Mouse (Mus musculus) heart, embryonic 12.5 days (tissue): ENCODE measurements around the gene Gm20388. TPM values are rescaled to one million over a fixed set of nuclear protein-coding genes. Genes with fewer than 3 reads are reported as not detected.

Experiments
- ATAC-seq: fragments of 200-750 bp; cut with Nextera tagmentation; 2 replicates; pipeline ENCODE4 v1.8.0; 2017; ENCODE audit warnings: moderate TSS enrichment, moderate library complexity; ENCODE audit not compliant: insufficient number of reproducible peaks, low FRiP score
- H3K27ac ChIP-seq: fragments of 300-500 bp; sonication (generic); 2 replicates; pipeline ENCODE4 v1.5.1; 2016; ENCODE audit warnings: mild to moderate bottlenecking, moderate library complexity; ENCODE audit not compliant: poor library complexity, severe bottlenecking
- H3K27me3 ChIP-seq: fragments of 300-500 bp; sonication (generic); replicated peaks from 2 replicates; pipeline ENCODE4 v1.6.1; 2016; ENCODE audit warnings: mild to moderate bottlenecking, moderate library complexity
- H3K36me3 ChIP-seq: fragments of 300-500 bp; sonication (generic); 2 replicates; pipeline ENCODE4 v1.6.1; 2016; ENCODE audit warnings: mild to moderate bottlenecking, moderate library complexity
- H3K4me1 ChIP-seq: fragments of 300-500 bp; sonication (generic); replicated peaks from 2 replicates; pipeline ENCODE4 v1.6.1; 2016; ENCODE audit warnings: mild to moderate bottlenecking
- H3K4me2 ChIP-seq: fragments of 300-500 bp; sonication (generic); 2 replicates; pipeline ENCODE4 v1.6.1; 2016; ENCODE audit warnings: mild to moderate bottlenecking, moderate library complexity
- H3K4me3 ChIP-seq: fragments of 300-500 bp; sonication (generic); 2 replicates; pipeline ENCODE4 v1.5.1; 2016; ENCODE audit warnings: mild to moderate bottlenecking
- H3K9ac ChIP-seq: fragments of 300-500 bp; sonication (generic); 2 replicates; pipeline ENCODE4 v1.6.1; 2016; ENCODE audit warnings: mild to moderate bottlenecking, moderate library complexity
- H3K9me3 ChIP-seq: fragments of 300-500 bp; sonication (generic); replicated peaks from 2 replicates; pipeline ENCODE4 v1.6.1; 2016; ENCODE audit warnings: mild to moderate bottlenecking, moderate library complexity
- WGBS: fragments of 180-500 bp; shearing (Covaris S2); methylation state at CpG from one replicate; pipeline ENCODE4 v1.1.7; 2016; 5-methylcytosine and 5-hydroxymethylcytosine counted together
- polyA plus RNA-seq: library from polyadenylated mRNA; unstranded; fragments of >200 nt; fragmentation: Nextera tagmentation; extraction: Ambion mirVana; gene quantifications from 2 replicates; pipeline ENCODE4 v1.2.1, GENCODE M21; 2016

Gm20388 gene
- polyA plus RNA-seq, 1 experiment from 2014 or later = not detected

- H3K4me1 ChIP-seq = peaks cover 41% of the 10 kb centered on the region
- no peak overlapping the region for H3K4me2 ChIP-seq
- no peak overlapping the region for H3K27ac ChIP-seq
- H3K36me3 ChIP-seq = no peaks in the 10 kb centered on the region
- no peak overlapping the region for H3K4me3 ChIP-seq
- ATAC-seq = no peak
- H3K27me3 ChIP-seq = peaks cover 9% of the 10 kb centered on the region
- H3K9ac ChIP-seq = no peak overlapping the region
- WGBS = 68% methylated on average over 13 of the region's 13 CpGs
- no peaks in the 10 kb centered on the region for H3K9me3 ChIP-seq
Measured at GRCm38 (mm10) chr8:123754538-123755431, 3844.1 kb downstream of the Gm20388 start.

- no peak overlapping the region for H3K27ac ChIP-seq
- WGBS = 75% methylated on average over 8 of the region's 8 CpGs
- no peak for ATAC-seq
- no peaks in the 10 kb centered on the region for H3K9me3 ChIP-seq
- no peak overlapping the region for H3K4me2 ChIP-seq
- peaks cover 9% of the 10 kb centered on the region for H3K27me3 ChIP-seq
- H3K4me1 ChIP-seq = peaks cover 47% of the 10 kb centered on the region
- no peaks in the 10 kb centered on the region for H3K36me3 ChIP-seq
- H3K9ac ChIP-seq = no peak overlapping the region
- H3K4me3 ChIP-seq = no peak overlapping the region
Measured at GRCm38 (mm10) chr8:123756901-123757300, 3846.3 kb downstream of the Gm20388 start.

GRCm38 (mm10) chr8:123758935-123759334 is 3848.3 kb downstream of the Gm20388 start:
- peaks cover 49% of the 10 kb centered on the region for H3K4me1 ChIP-seq
- WGBS = 82% methylated on average over 1 of the region's 1 CpGs
- H3K27me3 ChIP-seq = peaks cover 9% of the 10 kb centered on the region
- ATAC-seq = no peak
- no peak overlapping the region for H3K27ac ChIP-seq
- no peak overlapping the region for H3K4me3 ChIP-seq
- no peaks in the 10 kb centered on the region for H3K9me3 ChIP-seq
- H3K36me3 ChIP-seq = no peaks in the 10 kb centered on the region
- H3K4me2 ChIP-seq = no peak overlapping the region
- H3K9ac ChIP-seq = no peak overlapping the region

- no peak overlapping the region for H3K27ac ChIP-seq
- peak overlapping the region; percentile 7 for H3K4me3 ChIP-seq
- ATAC-seq = no peak
- H3K9ac ChIP-seq = peak overlapping the region; percentile 0; the same call in 1 of the 2 replicates
- peak overlapping the region; percentile 51 for H3K4me2 ChIP-seq
- peaks cover 3% of the 10 kb centered on the region for H3K27me3 ChIP-seq
- H3K4me1 ChIP-seq = peaks cover 47% of the 10 kb centered on the region
- no peaks in the 10 kb centered on the region for H3K36me3 ChIP-seq
- H3K9me3 ChIP-seq = no peaks in the 10 kb centered on the region
- 16% methylated on average over 10 of the region's 10 CpGs for WGBS
Measured at GRCm38 (mm10) chr8:123759933-123760332, 3849.3 kb downstream of the Gm20388 start.

GRCm38 (mm10) chr8:123760579-123760978 is 3849.9 kb downstream of the Gm20388 start:
- Histone ChIP-seq H3K27ac (peak overlapping the region; percentile 67; the same call in 1 of the 2 replicates), H3K27me3 (peaks cover 3% of the 10 kb centered on the region), H3K9ac (peak overlapping the region; percentile 0; the same call in 1 of the 2 replicates), H3K4me3 (no peak overlapping the region), H3K36me3 (no peaks in the 10 kb centered on the region), H3K4me1 (peaks cover 47% of the 10 kb centered on the region), H3K4me2 (peak overlapping the region; percentile 51), H3K9me3 (no peaks in the 10 kb centered on the region)
- ATAC-seq = no peak
- WGBS = 66% methylated on average over 5 of the region's 5 CpGs

- Histone ChIP-seq H3K4me1 (peaks cover 47% of the 10 kb centered on the region), H3K4me3 (no peak overlapping the region), H3K9me3 (no peaks in the 10 kb centered on the region), H3K36me3 (no peaks in the 10 kb centered on the region), H3K27ac (peak overlapping the region; percentile 67), H3K27me3 (peaks cover 3% of the 10 kb centered on the region), H3K4me2 (peak overlapping the region; percentile 21; the same call in 1 of the 2 replicates), H3K9ac (no peak overlapping the region)
- WGBS = 30% methylated on average over 12 of the region's 12 CpGs
- ATAC-seq = peak; percentile 45; the same call in 1 of the 2 replicates
Measured at GRCm38 (mm10) chr8:123761266-123761882, 3850.7 kb downstream of the Gm20388 start.

GRCm38 (mm10) chr8:123761883-123762270 is 3851.2 kb downstream of the Gm20388 start:
- H3K9me3 ChIP-seq = no peaks in the 10 kb centered on the region
- H3K36me3 ChIP-seq = no peaks in the 10 kb centered on the region
- WGBS = 35% methylated on average over 4 of the region's 4 CpGs
- peak overlapping the region; percentile 67 for H3K27ac ChIP-seq
- no peak overlapping the region for H3K9ac ChIP-seq
- H3K27me3 ChIP-seq = peaks cover 3% of the 10 kb centered on the region
- H3K4me1 ChIP-seq = peaks cover 47% of the 10 kb centered on the region
- no peak overlapping the region for H3K4me2 ChIP-seq
- no peak for ATAC-seq
- no peak overlapping the region for H3K4me3 ChIP-seq

- WGBS = 54% methylated on average over 7 of the region's 7 CpGs
- H3K27ac ChIP-seq = peak overlapping the region; percentile 58; the same call in 1 of the 2 replicates
- H3K27me3 ChIP-seq = 0 out of 2 replicates have a peak, but pooled peaks cover 3% of the 10 kb centered on the region
- no peak overlapping the region for H3K9ac ChIP-seq
- H3K36me3 ChIP-seq = no peaks in the 10 kb centered on the region
- no peak for ATAC-seq
- peaks cover 58% of the 10 kb centered on the region for H3K4me1 ChIP-seq
- H3K9me3 ChIP-seq = no peaks in the 10 kb centered on the region
- no peak overlapping the region for H3K4me2 ChIP-seq
- no peak overlapping the region for H3K4me3 ChIP-seq
Measured at GRCm38 (mm10) chr8:123763355-123763754, 3852.7 kb downstream of the Gm20388 start.

- H3K4me1 ChIP-seq = peaks cover 57% of the 10 kb centered on the region
- H3K27ac ChIP-seq = no peak overlapping the region
- no peak; the same call in 1 of the 2 replicates for ATAC-seq
- no peaks in the 10 kb centered on the region for H3K36me3 ChIP-seq
- 0 out of 2 replicates have a peak, but pooled peaks cover 3% of the 10 kb centered on the region for H3K27me3 ChIP-seq
- WGBS = 26% methylated on average over 4 of the region's 4 CpGs
- H3K9ac ChIP-seq = no peak overlapping the region
- H3K9me3 ChIP-seq = no peaks in the 10 kb centered on the region
- no peak overlapping the region for H3K4me2 ChIP-seq
- H3K4me3 ChIP-seq = no peak overlapping the region
Measured at GRCm38 (mm10) chr8:123764671-123765070, 3854.0 kb downstream of the Gm20388 start.

GRCm38 (mm10) chr8:123766516-123766915 is 3855.9 kb downstream of the Gm20388 start:
- Histone ChIP-seq H3K27me3 (0 out of 2 replicates have a peak, but pooled peaks cover 3% of the 10 kb centered on the region), H3K9ac (no peak overlapping the region), H3K4me2 (no peak overlapping the region), H3K27ac (no peak overlapping the region), H3K4me1 (peaks cover 38% of the 10 kb centered on the region), H3K9me3 (no peaks in the 10 kb centered on the region), H3K36me3 (no peaks in the 10 kb centered on the region), H3K4me3 (no peak overlapping the region)
- WGBS = 87% methylated on average over 4 of the region's 4 CpGs
- no peak for ATAC-seq

- Histone ChIP-seq H3K4me1 (peaks cover 27% of the 10 kb centered on the region), H3K27ac (no peak overlapping the region), H3K9me3 (no peaks in the 10 kb centered on the region), H3K4me2 (no peak overlapping the region), H3K4me3 (no peak overlapping the region), H3K36me3 (no peaks in the 10 kb centered on the region), H3K27me3 (peaks cover 3% of the 10 kb centered on the region; the same call in 1 of the 2 replicates), H3K9ac (no peak overlapping the region)
- no peak for ATAC-seq
- 65% methylated on average over 8 of the region's 8 CpGs for WGBS
Measured at GRCm38 (mm10) chr8:123767874-123768273, 3857.2 kb downstream of the Gm20388 start.
